Mouse (Mus musculus) mouse trophoblast stem cell (cell line): ENCODE measurements around the gene Mrpl43.

Experiments used
- in situ Hi-C, 2 experiments: fragments of 300-500 bp; cut with MseI, MboI; formaldehyde crosslinking; loops; 2 replicates in 1 of 2; 3 replicates in 1 of 2; pipeline ENCODE4 v1.15.1; 2025

Gene Mrpl43

GRCm38 (mm10) chr19:44977148-44977547, 29.1 kb downstream of the Mrpl43 start:
- in situ Hi-C loops, result no loop called here

- in situ Hi-C loops, result no loop called here
Observed at GRCm38 (mm10) chr19:44976636-44977035, 29.6 kb downstream of the Mrpl43 start.

GRCm38 (mm10) chr19:44968329-44968728, 37.9 kb downstream of the Mrpl43 start:
- in situ Hi-C loops, result no loop called here

GRCm38 (mm10) chr19:44965978-44966377, 40.3 kb downstream of the Mrpl43 start:
- in situ Hi-C loops, result no loop called here

GRCm38 (mm10) chr19:44959633-44960032, 46.6 kb downstream of the Mrpl43 start:
- in situ Hi-C loops, result no loop called here
